Mouse (Mus musculus) cerebellum, adult (tissue): ENCODE data around the gene Tsc22d1.

ENCODE experiments used
- ATAC-seq: cut with Nextera tagmentation; 2 replicates; pipeline ENCODE4 v1.9.2; 2017; ENCODE audit warnings: mild to moderate bottlenecking, moderate library complexity, mixed read lengths; ENCODE audit not compliant: insufficient number of reproducible peaks, low FRiP score, low TSS enrichment

Tsc22d1 gene

DNA sequence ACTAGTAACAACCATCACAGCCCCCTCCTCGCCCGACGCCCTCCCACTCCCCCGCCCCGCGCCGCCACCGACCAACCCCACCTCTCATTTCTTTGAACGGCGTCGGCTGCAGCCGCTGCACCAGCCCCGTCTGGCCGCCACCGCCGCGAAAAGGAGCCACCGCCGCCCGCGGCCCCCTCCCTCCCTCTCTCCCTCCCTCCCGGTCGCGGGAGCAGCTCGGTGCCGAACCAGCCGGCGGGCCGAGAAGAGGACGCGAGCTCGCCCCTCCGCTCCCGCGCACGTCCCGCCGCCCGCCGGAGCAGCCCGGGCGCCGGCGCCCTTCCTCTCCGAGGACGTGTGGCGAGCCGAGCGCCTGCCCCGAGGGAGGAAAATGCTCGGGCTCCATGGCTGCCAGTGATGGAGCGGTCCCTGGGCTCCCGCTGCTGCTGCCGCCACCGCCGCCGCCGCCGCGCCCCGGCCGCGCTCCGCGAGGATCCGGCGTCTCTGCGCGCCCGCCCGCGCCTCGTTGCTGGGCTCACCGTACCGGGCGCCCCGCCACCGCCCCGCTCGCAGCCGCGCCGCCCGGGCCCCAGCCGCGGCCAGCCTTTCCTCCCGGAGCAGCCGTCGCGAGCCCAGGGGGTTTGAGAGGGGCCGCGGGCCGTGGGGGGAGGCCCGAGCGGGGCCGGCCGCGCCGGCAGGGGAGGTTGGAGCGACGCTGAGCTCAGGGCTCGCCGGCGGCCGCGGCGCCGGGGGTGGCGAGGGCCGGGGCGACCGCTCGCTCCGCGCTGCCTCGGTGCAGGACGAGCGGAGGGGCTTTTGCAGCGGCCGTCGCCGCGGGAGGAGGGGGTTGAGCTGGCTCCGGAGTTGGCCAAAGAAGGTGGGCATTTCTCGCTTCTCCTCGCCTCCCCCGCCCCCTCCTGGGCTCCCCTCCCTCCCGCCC is at the start of gene Tsc22d1:
Tsc22d1 (plus strand) TSS at position 100 of the 919 bp plus-strand sequence.
- peak; percentile 22 for ATAC-seq

DNA sequence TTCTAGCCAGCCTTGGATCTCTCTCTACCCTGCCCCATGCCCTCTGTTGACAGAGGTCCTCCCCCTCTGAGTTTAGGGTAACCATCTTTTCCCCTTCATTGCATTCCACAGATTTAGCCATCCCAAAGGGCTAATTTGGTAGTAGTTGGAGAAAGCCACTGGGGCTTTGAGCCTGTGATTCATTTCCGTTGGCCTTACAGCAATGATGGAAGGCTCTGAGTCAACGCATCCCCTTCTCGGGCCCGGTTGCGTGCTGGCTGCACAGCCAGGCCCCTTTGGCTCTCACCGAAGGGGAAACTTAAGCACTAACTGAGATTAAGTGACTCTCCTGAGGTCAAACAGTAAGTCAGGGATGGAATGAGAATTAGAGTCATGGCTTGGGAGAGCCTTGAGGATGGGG is 41.1 kb upstream of the Tsc22d1 start:
- ATAC-seq: no peak

DNA sequence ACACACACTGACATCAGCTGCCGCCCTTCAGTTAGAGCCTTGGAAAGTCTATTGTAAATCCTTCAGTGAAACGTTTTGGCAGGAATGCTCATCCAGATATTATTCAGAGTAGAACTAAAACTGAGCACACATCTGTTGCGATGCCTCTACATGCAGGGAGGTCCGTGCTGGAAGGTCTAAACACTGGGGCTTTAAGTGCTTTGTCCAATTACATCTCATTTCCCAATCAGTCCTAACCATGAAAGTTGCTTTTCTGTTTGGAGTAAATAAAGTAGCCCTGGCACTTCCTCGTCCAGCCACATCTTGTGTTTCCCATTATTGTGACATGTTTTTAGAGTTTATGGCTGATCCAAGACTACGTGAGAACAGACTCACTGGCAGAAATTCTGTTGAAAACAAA is 40.2 kb upstream of the Tsc22d1 start:
- ATAC-seq: no peak

DNA sequence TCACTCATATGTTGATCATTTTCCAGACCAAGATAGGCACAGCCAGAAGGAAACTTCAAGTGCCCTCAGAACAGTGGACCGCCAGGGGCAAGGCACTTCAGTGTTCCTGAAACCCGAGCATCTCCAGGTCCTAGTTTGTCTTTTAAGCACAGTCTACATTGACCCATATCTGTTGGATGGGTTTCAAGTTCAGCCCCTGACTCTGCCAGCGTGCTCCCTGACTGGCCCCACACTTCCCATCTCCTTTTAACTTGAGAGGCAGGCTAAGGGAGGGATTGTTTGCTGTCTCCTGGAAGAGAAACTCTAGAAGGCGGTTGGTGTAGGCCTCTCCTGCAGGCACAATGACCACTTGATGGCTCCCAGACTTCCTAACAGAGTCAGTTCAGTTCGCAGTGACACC is 38.2 kb upstream of the Tsc22d1 start:
- no peak for ATAC-seq

DNA sequence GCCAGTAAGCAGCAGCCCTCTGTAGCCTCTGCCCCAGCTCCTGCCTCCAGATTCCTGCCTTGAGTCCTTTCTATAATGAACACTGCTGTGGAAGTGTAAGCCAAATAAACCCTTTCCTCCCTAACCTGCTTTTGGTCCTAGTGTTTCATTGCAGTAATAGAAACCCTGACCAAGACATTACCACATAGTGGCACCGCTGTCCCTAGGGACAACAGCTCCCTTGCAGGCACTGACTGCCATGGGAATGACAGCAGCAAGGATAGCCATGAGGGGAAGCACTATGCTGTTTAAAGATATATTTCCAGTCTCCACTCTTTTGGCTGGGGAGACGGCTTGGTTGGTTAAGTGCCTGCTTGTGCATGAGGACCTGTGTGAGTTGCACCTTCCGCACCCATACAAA is 35.4 kb upstream of the Tsc22d1 start:
- no peak for ATAC-seq

DNA sequence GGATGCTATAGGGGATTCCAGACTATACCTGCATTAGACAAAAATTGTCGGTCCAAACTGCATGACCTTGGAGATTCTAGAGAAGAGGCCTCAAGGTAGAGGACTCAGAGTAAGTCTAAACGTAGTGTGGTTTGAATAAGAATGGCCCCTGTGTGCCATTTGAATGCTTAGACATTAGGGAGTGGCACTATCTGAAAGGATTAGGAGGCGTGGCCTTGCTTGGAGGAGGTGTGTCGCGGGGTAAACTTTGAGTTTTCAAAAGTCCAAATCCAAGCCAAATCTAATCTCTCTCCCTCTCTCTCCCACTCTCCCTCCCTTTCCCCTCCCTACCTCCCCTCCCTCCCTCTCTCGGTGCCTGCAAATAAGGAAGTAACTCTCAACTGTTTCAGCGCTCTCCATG is 26.7 kb upstream of the Tsc22d1 start:
- no peak for ATAC-seq

DNA sequence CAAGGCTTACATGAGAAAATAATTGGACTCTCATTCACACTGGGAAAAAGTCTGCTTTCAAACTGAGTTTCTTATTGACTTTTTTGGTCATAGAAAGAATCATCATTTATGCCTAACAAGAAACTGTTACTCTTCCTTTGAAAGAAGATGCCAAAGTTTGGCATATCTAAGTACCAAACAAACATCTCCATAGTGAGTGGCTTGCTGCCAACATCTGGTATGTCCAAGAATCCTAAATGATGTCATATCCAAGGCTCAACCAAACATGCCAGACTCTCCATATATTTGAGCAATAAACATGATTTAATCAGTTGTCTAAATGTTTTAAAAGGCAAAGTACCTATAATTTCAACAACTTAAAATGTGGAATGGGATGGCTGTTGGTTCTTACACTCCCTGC is 16.5 kb upstream of the Tsc22d1 start:
- no peak for ATAC-seq

DNA sequence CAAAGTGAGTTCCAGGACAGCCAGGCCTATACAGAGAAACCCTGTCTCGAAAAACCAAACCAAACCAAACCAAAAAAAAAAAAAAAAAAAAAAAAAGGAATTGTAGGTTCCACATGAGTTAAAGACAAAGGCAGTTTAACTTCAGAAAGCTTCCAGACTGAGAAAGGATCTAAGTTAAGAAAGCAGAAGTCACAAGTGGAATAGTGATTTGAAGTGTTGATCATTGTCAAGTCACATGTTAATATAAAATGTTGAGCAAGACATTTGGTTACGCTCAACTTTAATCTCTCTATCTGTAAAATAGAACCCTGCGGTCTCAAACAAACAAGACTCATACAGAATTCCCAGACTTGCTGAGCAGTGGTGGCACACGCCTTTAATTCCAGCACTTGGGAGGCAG is 12.2 kb upstream of the Tsc22d1 start:
- ATAC-seq: no peak

DNA sequence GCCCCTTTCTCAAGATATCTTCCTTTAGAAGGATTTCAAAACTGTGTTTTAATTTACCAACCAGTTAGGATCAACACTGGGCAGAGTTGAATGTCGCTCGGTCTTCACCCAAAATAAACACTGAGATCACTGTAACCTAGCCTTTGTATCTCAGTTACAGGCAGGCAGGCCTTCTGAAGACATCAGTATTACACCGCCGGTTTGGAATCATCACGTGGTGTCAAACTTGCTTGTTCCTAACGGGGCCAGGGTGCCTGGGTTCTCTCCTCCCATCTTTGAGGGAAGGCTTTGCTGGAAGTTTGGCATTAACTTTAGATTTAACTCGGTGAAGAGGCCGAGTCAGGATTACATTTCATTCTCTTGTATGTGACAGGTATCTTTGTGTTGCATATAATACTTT is 5.7 kb upstream of the Tsc22d1 start:
- ATAC-seq: no peak

DNA sequence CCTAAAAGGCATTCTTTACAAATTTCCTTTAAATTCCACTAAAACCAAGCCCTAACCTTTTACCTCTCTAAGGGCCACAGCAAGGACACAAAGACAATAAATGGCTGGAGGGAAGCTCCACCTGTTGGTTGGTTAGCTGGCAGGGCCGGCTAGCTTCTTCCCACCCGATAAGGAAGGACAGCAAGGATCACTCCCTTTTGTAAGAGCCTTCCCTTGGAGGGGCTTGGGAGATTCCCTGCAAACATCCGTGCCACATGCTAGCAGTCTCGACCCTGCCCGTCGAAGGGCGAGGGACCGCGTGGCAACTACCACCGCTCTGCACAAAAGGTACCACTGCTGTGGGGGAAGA is 1.0 kb upstream of the Tsc22d1 start:
- ATAC-seq: no peak; the same call in 1 of the 2 replicates

DNA sequence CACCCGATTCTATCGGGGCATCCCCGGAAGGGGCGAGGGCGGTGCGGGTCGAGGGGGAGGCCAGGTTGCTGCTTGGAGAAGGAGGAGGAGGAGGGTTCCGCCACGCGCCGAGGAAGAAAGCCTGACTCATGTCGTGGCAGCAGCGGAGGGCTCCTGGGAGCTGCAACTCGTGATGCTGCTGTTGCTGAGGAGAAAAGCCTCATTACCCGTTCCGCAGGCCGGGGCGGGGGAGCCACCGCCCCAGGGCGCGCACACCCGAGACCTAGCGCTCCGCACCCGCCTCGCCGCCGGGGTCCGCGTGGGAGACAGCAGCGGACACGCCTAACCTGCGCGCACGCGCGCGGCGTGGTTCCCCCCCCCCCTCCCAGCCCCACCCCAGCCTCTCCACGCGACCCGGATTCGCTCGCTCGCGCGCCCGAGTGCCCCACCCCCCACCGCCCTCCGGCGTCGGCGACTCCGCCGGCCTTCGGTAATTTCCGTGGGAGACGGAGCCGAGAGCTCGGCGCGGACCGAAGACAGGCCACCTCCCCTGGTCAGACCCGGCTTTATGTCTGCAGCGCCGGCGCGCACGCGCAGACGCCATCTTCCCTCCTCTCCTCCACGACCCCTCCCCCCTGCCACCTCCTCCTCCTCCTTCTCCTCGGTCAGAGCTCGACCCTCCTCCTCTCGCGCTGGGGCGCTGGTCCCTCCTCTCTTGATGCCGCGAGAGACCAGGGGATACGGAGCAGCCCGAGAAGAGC is 469 bp upstream of the Tsc22d1 start:
- peak; percentile 74 for ATAC-seq

DNA sequence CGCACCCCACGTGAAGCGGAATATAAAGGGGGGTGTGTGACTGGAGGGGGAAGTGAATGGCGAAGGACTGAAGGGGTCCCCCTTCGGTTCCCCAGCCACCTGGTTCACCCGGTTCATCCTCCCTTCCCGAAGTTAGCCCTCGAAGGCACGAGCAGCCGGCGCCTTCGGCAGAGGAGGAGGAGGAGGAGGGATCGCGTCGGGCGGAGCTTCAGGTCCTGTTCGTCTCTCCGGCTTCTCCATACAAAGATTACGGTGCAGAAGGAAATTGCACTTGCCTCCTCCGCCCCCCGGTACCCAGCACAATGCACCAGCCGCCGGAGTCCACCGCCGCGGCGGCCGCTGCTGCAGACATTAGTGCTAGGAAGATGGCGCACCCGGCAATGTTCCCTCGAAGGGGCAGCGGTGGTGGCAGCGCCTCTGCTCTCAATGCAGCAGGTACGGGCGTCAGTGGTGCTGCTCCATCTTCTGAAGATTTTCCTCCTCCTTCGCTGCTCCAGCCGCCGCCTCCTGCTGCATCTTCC is 1.1 kb downstream of the Tsc22d1 start:
- 0 out of 2 replicates have a peak, but pooled peaks have one; percentile 10 for ATAC-seq

DNA sequence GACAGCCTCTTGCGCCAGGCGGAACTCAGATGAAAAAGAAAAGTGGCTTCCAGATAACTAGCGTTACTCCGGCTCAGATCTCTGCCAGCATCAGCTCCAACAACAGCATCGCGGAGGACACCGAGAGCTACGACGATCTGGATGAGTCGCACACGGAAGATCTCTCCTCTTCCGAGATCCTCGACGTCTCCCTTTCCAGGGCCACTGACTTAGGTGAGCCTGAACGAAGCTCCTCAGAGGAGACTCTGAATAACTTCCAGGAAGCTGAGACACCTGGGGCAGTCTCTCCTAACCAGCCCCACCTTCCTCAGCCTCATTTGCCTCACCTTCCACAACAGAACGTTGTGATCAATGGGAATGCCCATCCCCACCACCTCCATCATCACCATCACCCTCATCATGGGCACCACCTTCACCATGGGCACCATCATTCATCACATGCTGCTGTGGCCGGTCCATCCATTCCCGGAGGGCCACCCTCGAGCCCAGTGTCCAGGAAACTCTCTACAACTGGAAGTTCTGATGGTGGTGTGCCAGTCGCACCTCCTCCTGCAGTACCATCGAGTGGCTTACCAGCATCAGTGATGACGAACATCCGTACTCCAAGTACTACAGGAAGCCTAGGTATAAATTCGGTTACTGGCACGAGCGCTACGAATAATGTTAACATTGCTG is 1.7 kb downstream of the Tsc22d1 start:
- ATAC-seq: no peak

DNA sequence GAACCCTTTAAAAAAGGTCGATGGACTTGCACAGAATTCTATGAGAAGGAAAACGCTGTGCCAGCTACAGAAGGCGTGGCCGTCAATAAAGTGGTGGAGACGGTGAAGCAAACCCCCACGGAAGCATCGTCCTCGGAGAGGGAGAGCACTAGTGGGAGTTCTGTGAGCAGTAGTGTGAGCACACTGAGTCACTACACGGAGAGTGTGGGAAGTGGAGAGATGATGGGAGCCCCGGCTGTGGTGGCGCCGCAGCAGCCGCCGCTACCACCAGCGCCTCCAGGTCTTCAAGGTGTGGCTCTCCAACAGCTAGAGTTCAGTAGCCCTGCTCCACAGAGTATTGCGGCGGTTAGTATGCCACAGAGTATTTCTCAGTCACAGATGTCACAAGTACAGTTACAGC is 2.6 kb downstream of the Tsc22d1 start:
- no peak for ATAC-seq

DNA sequence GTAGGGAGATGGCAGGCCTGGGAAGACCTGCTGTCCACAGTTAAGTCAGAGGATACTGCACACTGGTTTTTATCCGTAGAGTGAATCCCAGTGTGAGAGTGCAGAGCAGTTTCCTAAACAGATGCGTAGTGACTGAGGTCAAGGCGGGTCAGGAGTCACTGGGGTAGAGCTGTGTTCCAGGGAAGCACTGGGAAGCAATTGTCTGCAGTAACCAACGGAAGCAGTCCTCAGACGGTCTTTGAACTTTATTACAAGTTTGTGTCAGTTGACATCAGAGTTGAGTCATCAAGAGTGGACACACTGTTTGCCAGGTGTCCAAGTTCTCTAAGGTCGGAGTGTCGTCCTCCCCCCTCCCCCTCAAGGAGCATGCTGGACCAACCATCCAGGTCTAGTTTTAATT is 6.0 kb downstream of the Tsc22d1 start:
- no peak for ATAC-seq

DNA sequence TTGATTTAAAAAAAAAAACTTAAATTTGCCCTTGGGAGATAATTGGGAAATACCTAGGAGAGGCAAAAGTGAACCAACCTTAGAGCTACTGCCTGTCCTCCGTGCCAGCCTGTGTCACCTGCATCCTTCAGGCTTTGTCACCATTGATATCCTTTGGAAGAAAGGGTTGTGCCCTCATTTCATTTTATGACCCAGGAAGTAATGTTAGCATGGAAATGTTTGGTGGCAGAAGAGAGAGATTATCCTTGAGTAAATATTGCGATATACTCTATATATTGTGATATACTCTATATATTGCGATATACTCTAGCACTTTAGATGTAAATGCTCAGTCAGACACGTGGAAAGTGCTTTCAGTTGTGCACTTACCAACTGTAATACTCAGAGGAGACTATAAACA is 6.4 kb downstream of the Tsc22d1 start:
- no peak for ATAC-seq

DNA sequence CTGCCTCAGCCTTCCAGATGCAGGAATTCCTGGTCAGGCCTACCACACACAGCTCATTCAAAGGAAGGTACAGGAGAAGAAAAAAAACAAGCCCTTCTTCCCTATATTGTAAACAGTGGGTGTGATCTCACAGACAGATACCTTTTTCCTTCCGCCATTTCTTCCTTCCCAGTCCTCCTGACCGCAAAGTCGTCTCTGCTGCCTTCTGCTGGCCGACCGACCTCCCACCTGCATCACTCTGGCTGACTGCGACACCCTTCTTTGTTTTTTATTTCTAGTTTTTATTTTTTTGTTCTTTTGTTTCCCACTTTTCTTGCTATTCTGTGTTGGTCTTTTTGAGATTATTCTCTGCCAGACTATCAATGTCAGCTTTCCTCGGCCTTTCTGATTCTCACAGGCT is 10.7 kb downstream of the Tsc22d1 start:
- no peak for ATAC-seq

DNA sequence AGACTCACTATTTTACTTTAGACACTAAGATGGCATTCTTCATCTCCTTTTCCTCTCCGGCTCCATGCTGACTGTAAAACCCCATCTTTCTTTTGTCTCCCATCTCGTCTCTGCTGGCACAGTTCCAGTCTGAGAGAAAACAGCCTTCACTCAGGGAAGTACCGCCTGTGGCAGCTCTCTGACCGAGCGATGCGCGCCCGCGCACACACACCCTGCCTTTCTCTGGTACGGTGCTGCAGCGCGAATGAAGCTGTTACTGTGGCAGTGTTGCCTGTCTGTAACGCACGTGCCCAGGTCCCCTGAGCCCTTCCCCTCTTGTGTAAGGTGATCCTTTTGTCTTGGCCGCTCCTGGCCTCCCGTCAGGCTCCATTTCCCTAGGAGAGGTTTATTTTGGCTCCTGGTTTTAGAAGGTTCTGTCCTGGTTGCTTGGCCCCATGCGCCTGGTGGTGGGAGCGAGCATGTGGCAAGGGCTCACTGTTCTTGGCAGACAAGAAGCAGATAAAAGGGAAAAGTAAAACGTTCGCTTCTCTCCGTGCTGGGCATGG is 11.3 kb downstream of the Tsc22d1 start:
- ATAC-seq: no peak

DNA sequence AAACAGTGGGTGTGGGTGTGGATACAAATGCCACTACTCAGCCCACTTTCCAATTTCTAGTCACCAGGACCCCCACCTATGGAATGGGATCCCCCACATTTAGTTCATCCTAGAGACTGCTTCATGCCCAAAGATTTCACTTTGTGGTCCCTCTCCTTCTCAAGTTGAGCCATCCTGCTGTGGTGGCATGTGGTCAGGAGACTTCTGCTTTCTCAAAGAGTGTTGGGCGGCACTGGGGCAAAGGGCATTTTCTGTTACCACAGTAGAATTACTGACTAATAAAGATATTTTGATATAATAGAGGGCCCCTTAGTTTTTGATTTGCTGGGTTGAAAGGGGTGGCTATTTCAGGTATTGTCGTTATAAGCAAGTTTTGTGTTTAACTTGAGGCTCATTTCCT is 14.1 kb downstream of the Tsc22d1 start:
- ATAC-seq: no peak

DNA sequence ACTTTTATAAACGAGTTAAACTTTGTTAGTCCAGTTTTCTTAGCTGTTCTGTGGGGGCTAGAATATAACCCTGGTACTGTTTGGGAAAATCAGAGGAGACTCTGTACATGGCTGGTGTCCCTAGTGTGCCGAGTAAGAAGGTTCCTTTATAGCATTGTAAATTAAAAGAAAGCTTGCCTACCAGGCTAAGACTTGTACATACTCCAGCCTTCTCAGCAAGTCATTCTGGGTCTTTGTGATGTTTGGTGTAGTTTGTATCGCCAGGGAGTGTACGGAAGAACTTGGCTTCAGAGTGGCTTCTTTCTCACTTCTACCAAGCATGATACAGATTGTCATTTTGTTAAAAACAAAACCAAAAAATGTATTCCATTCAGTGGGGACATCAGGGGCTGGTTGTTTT is 17.2 kb downstream of the Tsc22d1 start:
- no peak for ATAC-seq

DNA sequence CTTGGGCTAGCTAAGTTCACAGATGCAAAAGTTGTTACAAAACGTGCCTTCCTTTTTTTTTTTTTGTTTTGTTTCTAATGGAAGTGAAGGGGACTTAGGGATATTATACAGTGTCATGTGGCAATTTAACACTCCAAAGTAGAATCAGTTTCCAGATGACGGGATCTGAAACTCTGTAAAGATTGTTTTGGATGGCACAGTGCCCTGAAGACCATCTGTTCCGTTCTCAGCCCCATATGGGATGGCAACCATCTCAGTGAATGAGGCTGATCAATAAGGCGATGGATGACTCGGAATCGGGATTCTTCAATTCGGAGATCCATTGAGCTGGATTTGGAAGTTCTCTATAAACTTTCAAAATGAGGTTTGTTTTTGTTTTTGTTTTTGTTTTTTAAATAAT is 17.6 kb downstream of the Tsc22d1 start:
- no peak for ATAC-seq
